Mouse (Mus musculus) heart, embryonic 14.5 days (tissue): ENCODE results near the gene Fbxw19. TPM values are rescaled to one million over a fixed set of nuclear protein-coding genes. Genes with fewer than 3 reads are reported as not detected.
"Not testable (repeated sequence)": the region's sequence is repeated elsewhere in the genome, so short reads cannot be mapped to it uniquely, and the experiment has no call there.

Experiments used
- ATAC-seq: fragments of 200-750 bp; cut with Nextera tagmentation; 2 replicates; pipeline ENCODE4 v1.8.0; 2017; ENCODE audit warnings: low read depth, moderate TSS enrichment; ENCODE audit not compliant: insufficient number of reproducible peaks, insufficient read depth, low FRiP score
- H3K27ac ChIP-seq, 2 experiments: fragments of 200-500 bp in 1 of 2; fragments of 300-500 bp in 1 of 2; sonication (generic) in 1 of 2; replicated peaks in 1 of 2; 2 replicates each; pipeline ENCODE4 v1.5.1; 2012 to 2014; ENCODE audit warnings: low read depth in 2 of 2, low read length in 2 of 2, control low read depth in 1 of 2, mild to moderate bottlenecking in 1 of 2, mixed read lengths in 1 of 2; ENCODE audit not compliant: control insufficient read depth in 1 of 2, insufficient read depth in 1 of 2
- H3K27me3 ChIP-seq: fragments of 300-500 bp; sonication (generic); 2 replicates; pipeline ENCODE4 v1.6.1; 2014; ENCODE audit warnings: mild to moderate bottlenecking, low read length, control low read depth; ENCODE audit not compliant: control insufficient read depth, insufficient read depth
- H3K36me3 ChIP-seq: fragments of 300-500 bp; sonication (generic); 2 replicates; pipeline ENCODE4 v1.6.1; 2014; ENCODE audit warnings: mild to moderate bottlenecking, control low read depth, low read length, mixed read lengths; ENCODE audit not compliant: control insufficient read depth, insufficient read depth
- H3K4me1 ChIP-seq, 2 experiments: fragments of 200-500 bp in 1 of 2; fragments of 300-500 bp in 1 of 2; sonication (generic) in 1 of 2; 2 replicates each; pipeline ENCODE4 v1.6.1; 2012 to 2014; ENCODE audit warnings: low read length in 2 of 2, control low read depth in 1 of 2, mixed read lengths in 1 of 2; ENCODE audit not compliant: control insufficient read depth in 2 of 2, insufficient read depth in 2 of 2
- H3K4me2 ChIP-seq: fragments of 300-500 bp; sonication (generic); 2 replicates; pipeline ENCODE4 v1.6.1; 2014; ENCODE audit warnings: mild to moderate bottlenecking, low read length
- H3K4me3 ChIP-seq, 2 experiments: fragments of 200-500 bp in 1 of 2; fragments of 300-500 bp in 1 of 2; sonication (generic) in 1 of 2; 2 replicates each; pipeline ENCODE4 v1.5.1; 2012 to 2014; ENCODE audit warnings: low read length in 2 of 2, mild to moderate bottlenecking in 2 of 2, control low read depth in 1 of 2, low read depth in 1 of 2, moderate library complexity in 1 of 2; ENCODE audit not compliant: control insufficient read depth in 1 of 2, insufficient read depth in 1 of 2
- H3K9ac ChIP-seq: fragments of 300-500 bp; sonication (generic); 2 replicates; pipeline ENCODE4 v1.6.1; 2014; ENCODE audit warnings: mild to moderate bottlenecking, low read length
- H3K9me3 ChIP-seq: fragments of 300-500 bp; sonication (generic); 2 replicates; pipeline ENCODE4 v1.6.1; 2016; ENCODE audit warnings: low read length, control low read depth; ENCODE audit not compliant: control insufficient read depth
- WGBS: fragments of 180-500 bp; shearing (Covaris S2); extraction: QIAGEN DNeasy Blood & Tissue Kit; methylation state at CpG from one replicate; pipeline ENCODE4 v1.1.7; 2014; 5-methylcytosine and 5-hydroxymethylcytosine counted together
- polyA plus RNA-seq: library from polyadenylated mRNA; unstranded; fragments of >200 nt; fragmentation: Nextera tagmentation; extraction: Ambion mirVana; gene quantifications from 2 replicates; pipeline ENCODE4 v1.2.1, GENCODE M21; 2014

The Fbxw19 gene
- polyA plus RNA-seq = not detected in 2 replicates

GRCm38 (mm10) chr9:109495775-109496174, at the start of gene Fbxw19:
TSS of gene Fbxw19 (minus strand) at chr9:109495875.
- H3K9ac ChIP-seq, ATAC-seq, H3K4me2 ChIP-seq, H3K27me3 ChIP-seq, H3K4me1 ChIP-seq, H3K9me3 ChIP-seq, H3K4me3 ChIP-seq, H3K36me3 ChIP-seq, H3K27ac ChIP-seq: not testable (repeated sequence)
- 71% methylated on average over 1 of the region's 1 CpGs for WGBS

GRCm38 (mm10) chr9:109523385-109524064, 27.9 kb upstream of the Fbxw19 start:
- Histone ChIP-seq H3K27ac (no peak overlapping the region), H3K4me2 (no peak overlapping the region)
- ATAC-seq = no peak

GRCm38 (mm10) chr9:109449040-109449439, 46.6 kb downstream of the Fbxw19 start, which contains the start of gene Fbxw16:
TSS of gene Fbxw16 (minus strand) at chr9:109449140.
- no peaks in the 10 kb centered on the region for H3K36me3 ChIP-seq
- no peak within 1 kb of the TSS for H3K4me3 ChIP-seq
- H3K4me1 ChIP-seq = no peaks in the 10 kb centered on the region
- H3K9ac ChIP-seq = no peak within 1 kb of the TSS
- no peaks in the 10 kb centered on the region for H3K9me3 ChIP-seq
- no peak for ATAC-seq
- H3K27me3 ChIP-seq = no peaks in the 10 kb centered on the region
- H3K27ac ChIP-seq = no peak within 1 kb of the TSS
- no peak within 1 kb of the TSS for H3K4me2 ChIP-seq

More at GRCm38 (mm10) chr9:109523385-109524064, 27.9 kb upstream of the Fbxw19 start:
- Histone ChIP-seq H3K27me3 (no peaks in the 10 kb centered on the region), H3K9me3 (no peaks in the 10 kb centered on the region), H3K4me1 (no peaks in the 10 kb centered on the region), H3K9ac (no peak overlapping the region), H3K4me3 (no peak overlapping the region), H3K36me3 (no peaks in the 10 kb centered on the region)
- WGBS = 77% methylated on average over 5 of the region's 5 CpGs

- 84% methylated on average over 1 of the region's 1 CpGs for WGBS
- H3K9me3 ChIP-seq = no peaks in the 10 kb centered on the region
- ATAC-seq = no peak
- no peak overlapping the region for H3K27ac ChIP-seq
- H3K9ac ChIP-seq = no peak overlapping the region
- no peaks in the 10 kb centered on the region for H3K27me3 ChIP-seq
- no peak overlapping the region for H3K4me3 ChIP-seq
- H3K4me2 ChIP-seq = no peak overlapping the region
- no peaks in the 10 kb centered on the region for H3K36me3 ChIP-seq
- H3K4me1 ChIP-seq = no peaks in the 10 kb centered on the region
Observed at GRCm38 (mm10) chr9:109432956-109433355, 62.7 kb downstream of the Fbxw19 start.

Other genes starting within 250 kb of the Fbxw19 start
- not detected in 2 replicates for gene Fbxw14, start 208.2 kb downstream of the Fbxw19 start, polyA plus RNA-seq
- not detected in 2 replicates for gene Fbxw28, start 156.2 kb downstream of the Fbxw19 start, polyA plus RNA-seq
- gene Fbxw22, start 91.6 kb downstream of the Fbxw19 start, polyA plus RNA-seq = not detected in 2 replicates
- not detected in 2 replicates for gene Fbxw16, start 46.7 kb downstream of the Fbxw19 start, polyA plus RNA-seq
- not detected in 2 replicates for gene Fbxw15, start 72.4 kb upstream of the Fbxw19 start, polyA plus RNA-seq
- gene Fbxw24, start 130.2 kb upstream of the Fbxw19 start, polyA plus RNA-seq = not detected in 2 replicates
- not detected in 2 replicates for gene Fbxw25, start 168.8 kb upstream of the Fbxw19 start, polyA plus RNA-seq
- not detected in 2 replicates for gene Fbxw18, start 206.8 kb upstream of the Fbxw19 start, polyA plus RNA-seq